Mouse (Mus musculus) liver, embryonic 13.5 days (tissue): Measurements from ENCODE around the gene Tpgs1. TPM values are rescaled to one million over a fixed set of nuclear protein-coding genes. Genes with fewer than 3 reads are reported as not detected.

Experiments
- ATAC-seq: fragments of 200-750 bp; cut with Nextera tagmentation; 2 replicates; pipeline ENCODE4 v1.8.0; 2017; ENCODE audit warnings: low read depth, mild to moderate bottlenecking, moderate number of reproducible peaks, moderate library complexity
- DNase-seq: peaks from one replicate; pipeline ENCODE4 v3.0.0; 2022
- H3K27ac ChIP-seq: fragments of 300-500 bp; sonication (generic); 2 replicates; pipeline ENCODE4 v1.5.1; 2015; ENCODE audit warnings: moderate library complexity, mild to moderate bottlenecking, inconsistent platforms
- H3K27me3 ChIP-seq: fragments of 300-500 bp; sonication (generic); 2 replicates; pipeline ENCODE4 v1.6.1; 2015; ENCODE audit warnings: mild to moderate bottlenecking, inconsistent platforms
- H3K36me3 ChIP-seq: fragments of 300-500 bp; sonication (generic); 2 replicates; pipeline ENCODE4 v1.6.1; 2015; ENCODE audit warnings: mild to moderate bottlenecking, inconsistent platforms
- H3K4me1 ChIP-seq: fragments of 300-500 bp; sonication (generic); replicated peaks from 2 replicates; pipeline ENCODE4 v1.6.1; 2015; ENCODE audit warnings: inconsistent platforms
- H3K4me2 ChIP-seq: fragments of 300-500 bp; sonication (generic); 2 replicates; pipeline ENCODE4 v1.6.1; 2015; ENCODE audit warnings: inconsistent platforms, mild to moderate bottlenecking, moderate library complexity
- H3K4me3 ChIP-seq: fragments of 300-500 bp; sonication (generic); replicated peaks from 2 replicates; pipeline ENCODE4 v1.5.1; 2015; ENCODE audit warnings: mild to moderate bottlenecking, inconsistent platforms
- H3K9ac ChIP-seq: fragments of 300-500 bp; sonication (generic); 2 replicates; pipeline ENCODE4 v1.6.1; 2015; ENCODE audit warnings: mild to moderate bottlenecking, inconsistent platforms
- H3K9me3 ChIP-seq: fragments of 300-500 bp; sonication (generic); replicated peaks from 2 replicates; pipeline ENCODE4 v1.6.1; 2016; ENCODE audit warnings: inconsistent platforms
- WGBS: fragments of 180-500 bp; shearing (Covaris S2); methylation state at CpG from one replicate; pipeline ENCODE4 v1.1.7; 2015; ENCODE audit not compliant: insufficient replicate concordance; 5-methylcytosine and 5-hydroxymethylcytosine counted together
- polyA plus RNA-seq: library from polyadenylated mRNA; unstranded; fragments of >200 nt; fragmentation: Nextera tagmentation; extraction: Ambion mirVana; gene quantifications from 2 replicates; pipeline ENCODE4 v1.2.1, GENCODE M21; 2015

Gene Tpgs1
- polyA plus RNA-seq, 1 experiment from 2014 or later: 27.5 TPM

GRCm38 (mm10) chr10:79704970-79705360, 35.8 kb downstream of the Tpgs1 start:
- peaks cover 71% of the 10 kb centered on the region for H3K4me1 ChIP-seq
- peak overlapping the region; percentile 99 for H3K4me2 ChIP-seq
- ATAC-seq: no peak
- H3K4me3 ChIP-seq: peak overlapping the region; percentile 78
- peak overlapping the region; percentile 98 for H3K27ac ChIP-seq
- H3K9ac ChIP-seq: peak overlapping the region; percentile 98
- no peaks in the 10 kb centered on the region for H3K9me3 ChIP-seq
- peaks cover 40% of the 10 kb centered on the region for H3K36me3 ChIP-seq
- DNase-seq: no peak
- under 1% methylated on average over 10 of the region's 10 CpGs for WGBS
- H3K27me3 ChIP-seq: no peaks in the 10 kb centered on the region

- Histone ChIP-seq H3K4me2 (peak overlapping the region; percentile 99), H3K9me3 (no peaks in the 10 kb centered on the region), H3K4me1 (peaks cover 77% of the 10 kb centered on the region), H3K27me3 (no peaks in the 10 kb centered on the region), H3K36me3 (peaks cover 50% of the 10 kb centered on the region), H3K4me3 (peak overlapping the region; percentile 78), H3K9ac (peak overlapping the region; percentile 98), H3K27ac (peak overlapping the region; percentile 98)
- DNase-seq (peak; percentile 89), ATAC-seq (peak; percentile 86)
- 21% methylated on average over 5 of the region's 5 CpGs for whole genome bisulfite sequencing
Observed at GRCm38 (mm10) chr10:79705951-79706350, 36.8 kb downstream of the Tpgs1 start.

GRCm38 (mm10) chr10:79706406-79707094, 37.4 kb downstream of the Tpgs1 start:
- Histone ChIP-seq H3K9me3 (no peaks in the 10 kb centered on the region), H3K4me2 (peak overlapping the region; percentile 99), H3K27ac (peak overlapping the region; percentile 98), H3K27me3 (no peaks in the 10 kb centered on the region), H3K4me1 (peaks cover 78% of the 10 kb centered on the region), H3K9ac (peak overlapping the region; percentile 98), H3K4me3 (peak overlapping the region; percentile 78), H3K36me3 (peaks cover 56% of the 10 kb centered on the region)
- DNase-seq (no peak), ATAC-seq (no peak)
- 50% methylated on average over 5 of the region's 5 CpGs for WGBS

- Histone ChIP-seq H3K9me3 (no peaks in the 10 kb centered on the region), H3K27me3 (no peaks in the 10 kb centered on the region), H3K36me3 (peaks cover 62% of the 10 kb centered on the region), H3K4me1 (peaks cover 79% of the 10 kb centered on the region), H3K4me3 (peak overlapping the region; percentile 78), H3K4me2 (peak overlapping the region; percentile 99), H3K27ac (peak overlapping the region; percentile 98), H3K9ac (peak overlapping the region; percentile 98)
- ATAC-seq: no peak
- DNase-seq: no peak
- WGBS: 67% methylated on average over 1 of the region's 1 CpGs
Observed at GRCm38 (mm10) chr10:79707162-79707561, 38.0 kb downstream of the Tpgs1 start.

- Histone ChIP-seq H3K27ac (peak overlapping the region; percentile 98), H3K4me1 (peaks cover 84% of the 10 kb centered on the region), H3K9me3 (no peaks in the 10 kb centered on the region), H3K9ac (peak overlapping the region; percentile 98), H3K36me3 (peaks cover 63% of the 10 kb centered on the region), H3K4me3 (peak overlapping the region; percentile 78), H3K27me3 (no peaks in the 10 kb centered on the region), H3K4me2 (peak overlapping the region; percentile 99)
- DNase-seq (no peak), ATAC-seq (no peak)
- WGBS: 61% methylated on average over 4 of the region's 4 CpGs
Observed at GRCm38 (mm10) chr10:79707759-79708158, 38.6 kb downstream of the Tpgs1 start.

- no peak for ATAC-seq
- Histone ChIP-seq H3K9me3 (no peaks in the 10 kb centered on the region), H3K27ac (peak overlapping the region; percentile 98), H3K4me3 (peak overlapping the region; percentile 78), H3K9ac (peak overlapping the region; percentile 98; the same call in 1 of the 2 replicates), H3K4me2 (peak overlapping the region; percentile 99), H3K4me1 (peaks cover 91% of the 10 kb centered on the region), H3K36me3 (peaks cover 63% of the 10 kb centered on the region), H3K27me3 (peaks cover under 1% of the 10 kb centered on the region; the same call in 1 of the 2 replicates)
- DNase-seq: no peak
- WGBS: 89% methylated on average over 21 of the region's 21 CpGs
Observed at GRCm38 (mm10) chr10:79708668-79709067, 39.5 kb downstream of the Tpgs1 start.

- peaks cover 89% of the 10 kb centered on the region for H3K4me1 ChIP-seq
- 39% methylated on average over 7 of the region's 7 CpGs for WGBS
- peak overlapping the region; percentile 99 for H3K4me2 ChIP-seq
- DNase-seq: peak; percentile 40
- H3K27me3 ChIP-seq: peaks cover 7% of the 10 kb centered on the region
- H3K9me3 ChIP-seq: no peaks in the 10 kb centered on the region
- peak overlapping the region; percentile 78 for H3K4me3 ChIP-seq
- H3K9ac ChIP-seq: 0 out of 2 replicates have a peak overlapping the region, but pooled peaks have one; percentile 98
- peak overlapping the region; percentile 98; the same call in 1 of the 2 replicates for H3K27ac ChIP-seq
- ATAC-seq: no peak
- H3K36me3 ChIP-seq: peaks cover 63% of the 10 kb centered on the region
Observed at GRCm38 (mm10) chr10:79709307-79709706, 40.1 kb downstream of the Tpgs1 start.

GRCm38 (mm10) chr10:79712029-79712428, 42.9 kb downstream of the Tpgs1 start:
- peak; percentile 21 for ATAC-seq
- peak overlapping the region; percentile 93 for H3K27ac ChIP-seq

GRCm38 (mm10) chr10:79712499-79713126, 43.4 kb downstream of the Tpgs1 start:
- H3K4me1 ChIP-seq: peaks cover 79% of the 10 kb centered on the region
- H3K36me3 ChIP-seq: peaks cover 47% of the 10 kb centered on the region
- H3K27me3 ChIP-seq: peaks cover 40% of the 10 kb centered on the region
- ATAC-seq (peak; percentile 93), DNase-seq (peak; percentile 90)
- no peaks in the 10 kb centered on the region for H3K9me3 ChIP-seq
- H3K9ac ChIP-seq: peak overlapping the region; percentile 62
- H3K4me2 ChIP-seq: peak overlapping the region; percentile 55
- WGBS: 15% methylated on average over 4 of the region's 6 CpGs
- 0 out of 2 replicates have a peak overlapping the region, but pooled peaks have one; percentile 4 for H3K4me3 ChIP-seq
- peak overlapping the region; percentile 93 for H3K27ac ChIP-seq

More at GRCm38 (mm10) chr10:79712029-79712428, 42.9 kb downstream of the Tpgs1 start:
- H3K4me1 ChIP-seq: peaks cover 79% of the 10 kb centered on the region
- H3K9me3 ChIP-seq: no peaks in the 10 kb centered on the region
- DNase-seq: peak; percentile 54
- H3K27me3 ChIP-seq: peaks cover 34% of the 10 kb centered on the region
- H3K4me3 ChIP-seq: no peak overlapping the region
- H3K9ac ChIP-seq: no peak overlapping the region; the same call in 1 of the 2 replicates
- H3K4me2 ChIP-seq: peak overlapping the region; percentile 55; the same call in 1 of the 2 replicates
- WGBS: 74% methylated on average over 1 of the region's 1 CpGs
- peaks cover 53% of the 10 kb centered on the region for H3K36me3 ChIP-seq

GRCm38 (mm10) chr10:79713163-79713562, 44.0 kb downstream of the Tpgs1 start:
- Histone ChIP-seq H3K4me3 (0 out of 2 replicates have a peak overlapping the region, but pooled peaks have one; percentile 4), H3K9me3 (no peaks in the 10 kb centered on the region), H3K27ac (peak overlapping the region; percentile 93), H3K4me1 (peaks cover 76% of the 10 kb centered on the region), H3K36me3 (peaks cover 41% of the 10 kb centered on the region), H3K4me2 (peak overlapping the region; percentile 55), H3K27me3 (peaks cover 46% of the 10 kb centered on the region), H3K9ac (peak overlapping the region; percentile 62)
- 43% methylated on average over 1 of the region's 1 CpGs for WGBS
- ATAC-seq: no peak
- DNase-seq: no peak

GRCm38 (mm10) chr10:79714996-79715395, 45.8 kb downstream of the Tpgs1 start:
- Histone ChIP-seq H3K9ac (no peak overlapping the region), H3K27me3 (peaks cover 64% of the 10 kb centered on the region), H3K36me3 (peaks cover 23% of the 10 kb centered on the region), H3K4me1 (peaks cover 58% of the 10 kb centered on the region), H3K27ac (no peak overlapping the region), H3K4me3 (no peak overlapping the region), H3K9me3 (no peaks in the 10 kb centered on the region), H3K4me2 (no peak overlapping the region)
- 40% methylated on average over 4 of the region's 4 CpGs for WGBS
- no peak for DNase-seq
- ATAC-seq: no peak
